Comparison of ENCODE assay signal across 11 mouse cellular contexts in genomic region chr12:110770479-110771247, GRCm38 (mm10). TPM values are rescaled to one million over a fixed set of nuclear protein-coding genes. Genes with fewer than 3 reads are reported as not detected.
DNase-seq lines count a peak whose midpoint lies in the region; ATAC-seq and TF ChIP-seq lines count a peak whose summit lies in the region.
"Had no signal": no experiment of that assay in that cellular context is flagged by ENCODE, and none has a peak within 500 bp of the region (broad histone marks: within the 10 kb centered on the region; RNA-seq: fewer than 3 reads in every experiment).

No protein-coding gene starts in this region.

- H3K4me3 ChIP-seq in liver, adult 2 months (ENCODE audit: insufficient read depth, low read depth, low read length) = no peak overlapping the region
- H3K4me3 ChIP-seq in liver, embryonic 11.5 days (ENCODE audit: low read depth, low read length) = no peak overlapping the region
- no peak overlapping the region for H3K4me3 ChIP-seq in heart, embryonic 12.5 days
- H3K4me3 ChIP-seq: midbrain, embryonic 13.5 days had no signal

- H3K27ac ChIP-seq in liver, adult 2 months (replicated peaks; ENCODE audit: insufficient read depth, low read depth, low read length) = no peak overlapping the region
- H3K27ac ChIP-seq in liver, embryonic 11.5 days (ENCODE audit: low read depth, low read length) = no peak overlapping the region
- no peak overlapping the region for H3K27ac ChIP-seq in heart, embryonic 12.5 days (ENCODE audit: poor library complexity, severe bottlenecking)
- H3K27ac ChIP-seq: liver, embryonic 14.5 days; midbrain, embryonic 13.5 days had no signal

- no peak overlapping the region for H3K9ac ChIP-seq in liver, adult 2 months (ENCODE audit: low read depth, low read length)
- H3K9ac ChIP-seq in liver, embryonic 11.5 days (ENCODE audit: low read depth, low read length) = no peak overlapping the region
- H3K9ac ChIP-seq in heart, embryonic 12.5 days = no peak overlapping the region
- H3K9ac ChIP-seq: liver, embryonic 14.5 days; midbrain, embryonic 13.5 days had no signal

- peak; percentile 39; the same call in 1 of the 2 replicates for ATAC-seq in liver, embryonic 11.5 days (replicated peaks; ENCODE audit: low FRiP score)
- no peak for ATAC-seq in heart, embryonic 12.5 days (ENCODE audit: insufficient number of reproducible peaks, low FRiP score)
- ATAC-seq: midbrain, embryonic 13.5 days had no signal

- no peak for TF ChIP-seq CTCF in liver, adult 2 months (IDR thresholded peaks at IDR 0.05; ENCODE audit: low read depth, low read length)

- H3K4me2 ChIP-seq in liver, embryonic 11.5 days = no peak overlapping the region
- H3K4me2 ChIP-seq in heart, embryonic 12.5 days = no peak overlapping the region
- H3K4me2 ChIP-seq: midbrain, embryonic 13.5 days had no signal

- H3K36me3 ChIP-seq in liver, adult 2 months (ENCODE audit: control insufficient read depth, insufficient read depth, low read length) = no peaks in the 10 kb centered on the region
- H3K36me3 ChIP-seq in liver, embryonic 11.5 days (ENCODE audit: control insufficient read depth, insufficient read depth, low read length) = no peaks in the 10 kb centered on the region
- H3K36me3 ChIP-seq in splenic B cell, adult 2 months (ENCODE audit: control insufficient read depth, insufficient read depth, low read length, poor library complexity, severe bottlenecking) = no peaks in the 10 kb centered on the region
- H3K36me3 ChIP-seq in heart, embryonic 12.5 days = 0 out of 2 replicates have a peak, but pooled peaks cover 4% of the 10 kb centered on the region
- H3K36me3 ChIP-seq: midbrain, embryonic 13.5 days had no signal

- DNase-seq in liver, adult 2 months (ENCODE audit: extremely low read depth, low read depth, low spot score) = peak; percentile 55
- no peak for DNase-seq in liver
- peak; percentile 28 to 45 for DNase-seq in CD8-positive naive resting alpha-beta T cell, adult 2 months (ENCODE audit: low read depth in 2 of 2, low spot score in 2 of 2)
- no peak for DNase-seq in liver, embryonic 11.5 days (ENCODE audit: low spot score)
- peak; percentile 53 for DNase-seq in splenic B cell, adult 2 months (ENCODE audit: low read depth, low spot score)
- DNase-seq in cerebellum, postnatal 36 days = no peak
- no peak for DNase-seq in adrenal gland, postnatal 10 days
- DNase-seq: right cerebral cortex, postnatal 4 days had no signal

- no peaks in the 10 kb centered on the region for H3K9me3 ChIP-seq in liver, embryonic 11.5 days (ENCODE audit: control insufficient read depth, low read length)
- H3K9me3 ChIP-seq in heart, embryonic 12.5 days (replicated peaks) = no peaks in the 10 kb centered on the region
- H3K9me3 ChIP-seq: midbrain, embryonic 13.5 days had no signal

- H3K27me3 ChIP-seq in liver, adult 2 months (ENCODE audit: control insufficient read depth, insufficient read depth, low read length) = no peaks in the 10 kb centered on the region
- H3K27me3 ChIP-seq in liver, embryonic 11.5 days (replicated peaks; ENCODE audit: control insufficient read depth, insufficient read depth, low read length) = no peaks in the 10 kb centered on the region
- no peaks in the 10 kb centered on the region for H3K27me3 ChIP-seq in splenic B cell, adult 2 months (ENCODE audit: control insufficient read depth, insufficient read depth, low read length, poor library complexity, severe bottlenecking)
- no peaks in the 10 kb centered on the region for H3K27me3 ChIP-seq in heart, embryonic 12.5 days (replicated peaks)
- H3K27me3 ChIP-seq: midbrain, embryonic 13.5 days had no signal

- H3K4me1 ChIP-seq in liver, adult 2 months (ENCODE audit: control insufficient read depth, insufficient read depth, low read length) = peaks cover 21% of the 10 kb centered on the region
- peaks cover 11% of the 10 kb centered on the region for H3K4me1 ChIP-seq in liver, embryonic 11.5 days (replicated peaks; ENCODE audit: control insufficient read depth, insufficient read depth, low read length)
- peaks cover 30% of the 10 kb centered on the region for H3K4me1 ChIP-seq in heart, embryonic 12.5 days (replicated peaks)

- no peak for TF ChIP-seq POLR2A in liver, adult 2 months (IDR thresholded peaks at IDR 0.05; ENCODE audit: extremely low read depth, insufficient read depth, low read length)

- H3K79me2 ChIP-seq in liver, adult 2 months (ENCODE audit: control insufficient read depth, insufficient read depth, low read length) = peaks cover 28% of the 10 kb centered on the region; the same call in 1 of the 2 replicates

- 33% methylated on average over 10 of the region's 10 CpGs for WGBS in liver, adult 2 months
- 77% methylated on average over 10 of the region's 10 CpGs for WGBS in liver, embryonic 11.5 days
- 87% methylated on average over 10 of the region's 10 CpGs for WGBS in heart, embryonic 12.5 days

RNA-seq across cellular contexts. Expression of gene Wdr20, which starts 32.9 kb away (rescaled TPM):
- 19.5 and 21.0 TPM in 2 replicates for total RNA-seq in liver, adult 2 months (2014; rRNA removed)
- polyA plus RNA-seq in liver, adult 2 months (2012; rRNA removed) = 14.8 and 16.5 TPM in 2 replicates
- 17.7 and 18.2 TPM in 2 replicates for polyA plus RNA-seq in liver, embryonic 11.5 days (2014; fragmentation: Nextera tagmentation; extraction: Ambion mirVana)
- polyA plus RNA-seq in heart, embryonic 12.5 days (2016; fragmentation: Nextera tagmentation; extraction: Ambion mirVana) = 16.4 and 16.8 TPM in 2 replicates
- 10 to 100 TPM; 37.2 to 45.6 TPM for total RNA-seq in adrenal gland, postnatal 10 days (2021)

Comparison
In these comparisons a context has a peak if more than half of its experiments do, and no peak if none do; other contexts are left out.
1. DNase-seq: peak in liver, adult 2 months (single experiment), CD8-positive naive resting alpha-beta T cell, adult 2 months (2 of 2) and splenic B cell, adult 2 months (single experiment); none in liver (single experiment), liver, embryonic 11.5 days (single experiment), cerebellum, postnatal 36 days (0 of 2) and adrenal gland, postnatal 10 days (single experiment).